Mouse (Mus musculus) heart, postnatal 0 days (tissue): Measurements from ENCODE around the gene Actn3. TPM values are rescaled to one million over a fixed set of nuclear protein-coding genes. Genes with fewer than 3 reads are reported as not detected.

ENCODE experiments used
- ATAC-seq: fragments of 200-750 bp; cut with Nextera tagmentation; 2 replicates; pipeline ENCODE4 v1.8.0; 2017; ENCODE audit warnings: low read depth, moderate number of reproducible peaks, moderate library complexity; ENCODE audit not compliant: insufficient read depth
- DNase-seq: peaks from one replicate; pipeline ENCODE4 v3.0.0-alpha.2; 2016; ENCODE audit warnings: low spot score
- H3K27ac ChIP-seq: fragments of 300-500 bp; sonication (generic); 2 replicates; pipeline ENCODE4 v1.5.1; 2014; ENCODE audit warnings: low read depth, mild to moderate bottlenecking
- H3K27me3 ChIP-seq: fragments of 300-500 bp; sonication (generic); 2 replicates; pipeline ENCODE4 v1.6.1; 2014; ENCODE audit warnings: low read length, mixed read lengths; ENCODE audit not compliant: control insufficient read depth, insufficient read depth
- H3K36me3 ChIP-seq: fragments of 300-500 bp; sonication (generic); replicated peaks from 2 replicates; pipeline ENCODE4 v1.6.1; 2014; ENCODE audit warnings: low read length, mixed read lengths; ENCODE audit not compliant: control insufficient read depth, insufficient read depth
- H3K4me1 ChIP-seq: fragments of 300-500 bp; sonication (generic); 2 replicates; pipeline ENCODE4 v1.6.1; 2014; ENCODE audit warnings: antibody characterized with exemption; ENCODE audit not compliant: control insufficient read depth, insufficient read depth
- H3K4me2 ChIP-seq: fragments of 300-500 bp; sonication (generic); 2 replicates; pipeline ENCODE4 v1.6.1; 2014; ENCODE audit warnings: low read depth, mild to moderate bottlenecking, low read length, moderate library complexity
- H3K4me3 ChIP-seq: fragments of 300-500 bp; sonication (generic); 2 replicates; pipeline ENCODE4 v1.5.1; 2014; ENCODE audit warnings: low read depth, low read length
- H3K9ac ChIP-seq: fragments of 300-500 bp; sonication (generic); replicated peaks from 2 replicates; pipeline ENCODE4 v1.6.1; 2014; ENCODE audit warnings: low read depth, low read length, mixed read lengths
- H3K9me3 ChIP-seq: fragments of 300-500 bp; sonication (generic); replicated peaks from 2 replicates; pipeline ENCODE4 v1.6.1; 2016; ENCODE audit warnings: low read length; ENCODE audit not compliant: control insufficient read depth
- CTCF ChIP-seq: IDR thresholded peaks from 2 replicates; pipeline ENCODE4 v1.5.1; 2016; ENCODE audit warnings: antibody characterized with exemption, control low read depth, low read depth
- EP300 ChIP-seq: IDR thresholded peaks from 2 replicates; pipeline ENCODE4 v1.6.1; 2016; ENCODE audit warnings: antibody characterized with exemption, low read depth
- WGBS: fragments of 180-500 bp; shearing (Covaris S2); extraction: QIAGEN DNeasy Blood & Tissue Kit; methylation state at CpG from one replicate; pipeline ENCODE4 v1.1.7; 2014; 5-methylcytosine and 5-hydroxymethylcytosine counted together
- polyA plus RNA-seq: library from polyadenylated mRNA; unstranded; fragments of >200 nt; fragmentation: Nextera tagmentation; extraction: Ambion mirVana; gene quantifications from 2 replicates; pipeline ENCODE4 v1.2.1, GENCODE M21; 2015
- total RNA-seq: library from RNA; depleted of rRNA; stranded (reverse); fragments of >200 nt; gene quantifications from 2 replicates; pipeline ENCODE4 v1.2.3, GENCODE M21; 2014; ENCODE audit warnings: low replicate concordance

Gene Actn3
- total and polyA plus RNA-seq, 2 experiments from 2014 or later, result 0.72 to 0.95 TPM

DNA sequence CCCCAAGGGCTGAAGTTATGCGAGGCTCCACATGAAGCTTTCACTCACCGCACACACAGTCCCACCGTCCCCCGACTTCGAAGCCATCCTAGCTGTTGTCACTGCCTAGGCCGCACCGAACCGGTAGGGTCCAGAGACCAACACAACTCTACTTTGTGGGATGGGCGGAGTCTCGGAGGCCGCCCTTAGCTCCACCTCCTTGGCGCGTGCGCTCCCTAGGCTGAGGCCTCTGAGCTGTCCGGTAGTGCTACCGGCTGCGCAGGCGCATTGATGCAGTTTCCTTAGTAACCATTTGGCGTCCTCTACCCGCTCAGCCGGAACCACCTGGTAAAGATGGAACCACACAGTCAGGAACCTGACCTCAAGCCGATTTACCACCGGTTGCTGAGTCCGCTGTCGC lies 38.6 kb downstream of the Actn3 start, which contains the start of the genes Ccs and Ccdc87:
Ccs (minus strand) TSS at position 184 of the 400 bp plus-strand sequence.
Ccdc87 (plus strand) TSS at position 218 of the 400 bp plus-strand sequence.
- Histone ChIP-seq H3K4me3 (peak within 1 kb of the TSS; percentile 64), H3K36me3 (no peaks in the 10 kb centered on the region), H3K9me3 (no peaks in the 10 kb centered on the region), H3K4me2 (peak within 1 kb of the TSS; percentile 94), H3K27ac (peak within 1 kb of the TSS; percentile 40), H3K4me1 (peaks cover 11% of the 10 kb centered on the region), H3K27me3 (0 out of 2 replicates have a peak, but pooled peaks cover 18% of the 10 kb centered on the region), H3K9ac (peak within 1 kb of the TSS; percentile 69)
- TF ChIP-seq CTCF (no peak), EP300 (no peak)
- peak; percentile 97 for DNase-seq
- under 1% methylated on average over 25 of the region's 25 CpGs for WGBS
- peak; percentile 99 for ATAC-seq

DNA sequence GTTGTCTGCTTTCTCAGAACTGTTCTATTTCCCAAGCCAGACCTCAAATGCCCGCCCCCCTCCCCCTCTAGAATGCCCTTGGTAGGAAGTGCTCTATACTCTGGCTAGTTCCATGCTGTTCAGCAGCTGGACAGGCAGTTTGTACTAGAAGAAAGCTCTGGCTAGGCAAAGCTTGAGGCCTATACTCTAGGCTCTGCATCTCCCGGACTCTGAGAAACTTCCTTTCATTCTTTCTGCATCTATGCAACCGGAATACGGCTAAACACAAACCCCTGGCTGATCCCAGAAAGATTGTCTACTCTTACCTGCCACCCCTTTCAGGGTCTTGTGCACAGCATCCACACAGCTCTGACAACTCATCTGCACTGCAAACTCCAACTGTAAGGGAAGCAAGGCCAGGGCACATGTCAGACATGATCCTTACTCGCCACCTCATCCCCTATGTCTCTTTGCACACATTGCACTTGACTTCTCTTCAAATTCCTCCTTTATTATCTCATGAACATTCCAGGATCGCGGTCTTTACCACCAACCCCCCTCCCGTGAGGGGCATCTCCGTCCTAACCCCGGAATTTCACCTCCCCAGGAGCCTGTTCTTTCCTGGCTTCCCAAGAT lies 39.1 kb downstream of the Actn3 start:
- no peak for DNase-seq
- Histone ChIP-seq H3K9me3 (no peaks in the 10 kb centered on the region), H3K9ac (peak overlapping the region; percentile 69), H3K4me1 (peaks cover 11% of the 10 kb centered on the region), H3K36me3 (no peaks in the 10 kb centered on the region), H3K4me3 (peak overlapping the region; percentile 64), H3K4me2 (peak overlapping the region; percentile 94), H3K27ac (peak overlapping the region; percentile 40), H3K27me3 (0 out of 2 replicates have a peak, but pooled peaks cover 18% of the 10 kb centered on the region)
- TF ChIP-seq CTCF (no peak), EP300 (no peak)
- ATAC-seq, result peak; percentile 12; the same call in 1 of the 2 replicates
- 23% methylated on average over 10 of the region's 10 CpGs for WGBS

DNA sequence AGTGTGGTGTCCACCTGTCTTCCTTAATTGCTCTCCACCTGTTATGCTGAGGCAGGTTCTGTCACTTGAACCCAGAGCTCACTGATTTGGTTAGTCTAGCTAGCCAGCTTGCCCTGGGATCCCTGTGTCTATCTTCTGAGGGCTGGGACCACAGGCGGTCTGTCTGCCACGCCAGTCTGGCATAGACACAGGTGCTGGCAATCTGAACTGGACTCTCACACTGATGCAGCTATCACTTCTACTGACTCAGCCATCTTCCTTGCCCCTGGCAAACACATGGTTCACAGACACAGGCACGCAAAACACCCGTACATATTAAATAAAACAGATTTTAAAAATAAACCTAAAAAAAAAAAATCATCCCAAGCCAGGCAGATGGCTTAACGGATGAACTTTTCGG lies 40.7 kb downstream of the Actn3 start:
- no peak for DNase-seq
- Histone ChIP-seq H3K4me2 (no peak overlapping the region), H3K4me3 (no peak overlapping the region), H3K4me1 (peaks cover 11% of the 10 kb centered on the region), H3K36me3 (peaks cover 6% of the 10 kb centered on the region; the same call in 1 of the 2 replicates), H3K27me3 (0 out of 2 replicates have a peak, but pooled peaks cover 14% of the 10 kb centered on the region), H3K9ac (no peak overlapping the region), H3K9me3 (no peaks in the 10 kb centered on the region), H3K27ac (no peak overlapping the region)
- TF ChIP-seq EP300 (no peak), CTCF (no peak)
- ATAC-seq, result no peak
- WGBS, result 93% methylated on average over 6 of the region's 6 CpGs

DNA sequence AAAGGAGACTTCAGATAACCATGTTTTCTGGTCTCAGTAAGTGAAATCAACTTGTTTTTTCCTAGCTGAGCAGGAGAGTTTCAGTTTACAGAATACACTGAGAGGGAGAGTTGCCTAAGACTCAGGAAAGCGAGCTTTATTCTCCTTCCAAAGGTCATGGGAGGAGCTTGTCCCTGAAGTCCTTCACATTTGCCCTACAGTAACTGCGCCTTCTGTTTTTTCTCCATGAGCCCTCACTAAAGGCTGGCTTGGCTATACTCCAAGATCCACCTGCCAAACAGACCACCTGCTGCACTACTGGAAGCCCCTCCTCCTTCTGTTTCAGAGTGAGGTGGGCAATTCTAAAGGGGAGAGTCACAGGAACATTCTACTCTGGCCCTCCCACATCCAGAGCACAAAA lies 41.6 kb downstream of the Actn3 start:
- DNase-seq, result no peak
- Histone ChIP-seq H3K27me3 (0 out of 2 replicates have a peak, but pooled peaks cover 11% of the 10 kb centered on the region), H3K4me1 (peaks cover 11% of the 10 kb centered on the region), H3K9ac (no peak overlapping the region), H3K9me3 (no peaks in the 10 kb centered on the region), H3K4me2 (no peak overlapping the region), H3K4me3 (no peak overlapping the region), H3K27ac (no peak overlapping the region), H3K36me3 (peaks cover 6% of the 10 kb centered on the region; the same call in 1 of the 2 replicates)
- WGBS, result 76% methylated on average over 2 of the region's 2 CpGs
- TF ChIP-seq CTCF (no peak), EP300 (no peak)
- ATAC-seq, result no peak

DNA sequence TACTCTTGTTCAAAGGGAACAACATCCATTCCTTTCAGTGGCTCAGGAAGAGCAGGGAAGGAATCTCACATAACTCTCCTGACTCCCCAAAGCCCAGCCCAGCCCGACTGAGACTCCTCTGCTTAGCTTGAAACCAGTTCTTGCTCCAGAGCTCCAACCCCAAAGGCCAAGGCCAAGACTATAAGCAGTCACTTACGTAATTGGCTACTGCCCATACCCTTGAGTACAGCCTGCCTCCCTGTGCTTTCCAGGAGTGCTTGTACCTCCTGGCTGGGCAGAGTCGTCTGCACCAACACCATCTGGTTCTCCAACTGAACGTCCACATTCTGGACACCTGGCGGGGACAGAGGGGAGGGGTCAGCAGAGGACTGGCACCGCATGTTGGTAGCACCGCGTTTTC lies 43.7 kb downstream of the Actn3 start:
- DNase-seq, result no peak
- Histone ChIP-seq H3K27ac (no peak overlapping the region), H3K9me3 (no peaks in the 10 kb centered on the region), H3K4me3 (no peak overlapping the region), H3K9ac (no peak overlapping the region), H3K27me3 (no peaks in the 10 kb centered on the region), H3K36me3 (peaks cover 6% of the 10 kb centered on the region; the same call in 1 of the 2 replicates), H3K4me1 (peaks cover 6% of the 10 kb centered on the region; the same call in 1 of the 2 replicates), H3K4me2 (no peak overlapping the region)
- no peak for ATAC-seq
- TF ChIP-seq EP300, result no peak
- no peak for TF ChIP-seq CTCF
- WGBS, result 83% methylated on average over 8 of the region's 8 CpGs
